Mouse (Mus musculus) lung, adult 2 months (tissue): ENCODE data around the gene Ikbkg. TPM values are rescaled to one million over a fixed set of nuclear protein-coding genes. Genes with fewer than 3 reads are reported as not detected.
"Not testable (repeated sequence)": the region's sequence is repeated elsewhere in the genome, so short reads cannot be mapped to it uniquely, and the experiment has no call there.

Experiments
- DNase-seq: peaks from one replicate; pipeline ENCODE4 v3.0.0; 2022
- H3K4me1 ChIP-seq: fragments of 200-500 bp; 2 replicates; pipeline ENCODE4 v1.6.1; 2011; ENCODE audit warnings: low read length; ENCODE audit not compliant: control insufficient read depth, insufficient read depth
- H3K4me3 ChIP-seq: fragments of 200-500 bp; replicated peaks from 2 replicates; pipeline ENCODE3; 2011; ENCODE audit warnings: low read depth, mild to moderate bottlenecking, control low read depth, low read length; ENCODE audit errors: extremely low read depth
- CTCF ChIP-seq: fragments of 200-500 bp; IDR thresholded peaks from 2 replicates; pipeline ENCODE4 v1.5.1; 2011; ENCODE audit warnings: mild to moderate bottlenecking, low read length, control low read depth; ENCODE audit not compliant: insufficient read depth
- POLR2A ChIP-seq: fragments of 200-500 bp; IDR thresholded peaks from 2 replicates; pipeline ENCODE4 v1.6.1; 2011; ENCODE audit warnings: low read depth, mild to moderate bottlenecking, control low read depth, low read length, borderline replicate concordance; ENCODE audit errors: extremely low read depth
- WGBS: fragments of 180-500 bp; shearing (Covaris S2); methylation state at CpG from one replicate; pipeline ENCODE4 v1.1.7; 2018; 5-methylcytosine and 5-hydroxymethylcytosine counted together
- polyA plus RNA-seq: library from polyadenylated mRNA; depleted of rRNA; stranded (reverse); fragments of >200 nt; gene quantifications from 2 replicates; pipeline ENCODE4 v1.2.3, GENCODE M21; 2012; rRNA removed

Ikbkg gene
- polyA plus RNA-seq, 1 experiment = 20.2 TPM

DNA sequence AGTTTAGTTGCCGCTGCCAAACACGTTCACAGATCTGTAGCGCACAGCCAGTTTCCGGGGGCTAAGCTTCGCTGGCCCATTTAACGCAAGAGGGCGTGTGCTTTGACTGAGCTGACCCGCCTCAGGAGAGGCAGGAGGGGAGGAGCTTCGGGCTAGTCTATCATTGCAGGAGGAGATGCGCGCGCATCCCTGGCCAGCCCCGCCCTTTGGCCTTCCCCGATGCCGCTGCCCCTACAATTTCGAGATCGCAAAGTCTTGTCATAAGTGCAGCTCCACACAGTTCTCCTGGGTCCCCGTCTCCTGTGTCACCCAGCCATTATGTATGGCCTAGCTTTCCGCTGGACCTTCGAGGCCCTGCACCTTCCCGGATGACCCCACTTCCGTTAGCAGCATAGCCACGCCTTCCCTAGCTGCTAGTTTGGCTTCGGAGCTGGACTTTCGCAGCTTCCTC lies 35.8 kb downstream of the Ikbkg start, which contains the start of gene G6pdx:
TSS of gene G6pdx (minus strand) at position 369 of the 451 bp plus-strand sequence.
- peak; percentile 83 for DNase-seq

GRCm38 (mm10) chrX:74429290-74429821 lies 36.3 kb downstream of the Ikbkg start:
- peak overlapping the region; percentile 94 for H3K4me3 ChIP-seq
- 37% methylated on average over 22 of the region's 22 CpGs for WGBS
- DNase-seq = peak; percentile 71
- H3K4me1 ChIP-seq = peaks cover 10% of the 10 kb centered on the region
- TF ChIP-seq POLR2A (peak; percentile 50; the same call in 1 of the 2 replicates), CTCF (no peak)

More for the DNA sequence above, 35.8 kb downstream of the Ikbkg start, which contains the start of gene G6pdx:
- WGBS = 31% methylated on average over 25 of the region's 25 CpGs
- TF ChIP-seq POLR2A (peak; percentile 78), CTCF (no peak)
- Histone ChIP-seq H3K4me1 (peaks cover 10% of the 10 kb centered on the region), H3K4me3 (peak within 1 kb of the TSS; percentile 94)

- 65% methylated on average over 4 of the region's 4 CpGs for WGBS
- Histone ChIP-seq H3K4me3 (no peak overlapping the region), H3K4me1 (no peaks in the 10 kb centered on the region)
- no peak for TF ChIP-seq POLR2A
- TF ChIP-seq CTCF = no peak
- no peak for DNase-seq
Measured at GRCm38 (mm10) chrX:74451157-74451912, 58.2 kb downstream of the Ikbkg start.

DNA sequence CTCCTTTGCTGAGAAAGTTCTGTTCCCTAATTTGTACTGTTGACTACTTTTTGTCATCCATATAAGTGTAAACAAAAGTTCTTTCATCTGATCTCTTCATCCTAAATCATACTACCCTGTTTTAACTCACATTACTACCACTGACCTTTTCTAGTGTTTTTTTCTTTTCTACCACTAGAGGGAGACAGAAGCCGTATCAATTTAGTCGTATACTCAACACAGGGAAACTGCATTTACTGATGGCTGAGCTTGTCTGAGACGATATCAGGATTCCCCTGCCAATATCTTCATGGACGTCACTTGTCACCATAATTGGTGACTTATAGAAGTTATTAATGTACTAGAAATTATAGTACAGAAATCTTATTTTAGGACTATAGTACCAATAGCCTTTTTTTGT lies 59.7 kb downstream of the Ikbkg start:
- no peak for DNase-seq
- Histone ChIP-seq H3K4me1 (no peaks in the 10 kb centered on the region), H3K4me3 (no peak overlapping the region)
- 11% methylated on average over 4 of the region's 4 CpGs for WGBS
- TF ChIP-seq CTCF (0 out of 2 replicates have a peak, but pooled peaks have one; percentile 2), POLR2A (no peak)

DNA sequence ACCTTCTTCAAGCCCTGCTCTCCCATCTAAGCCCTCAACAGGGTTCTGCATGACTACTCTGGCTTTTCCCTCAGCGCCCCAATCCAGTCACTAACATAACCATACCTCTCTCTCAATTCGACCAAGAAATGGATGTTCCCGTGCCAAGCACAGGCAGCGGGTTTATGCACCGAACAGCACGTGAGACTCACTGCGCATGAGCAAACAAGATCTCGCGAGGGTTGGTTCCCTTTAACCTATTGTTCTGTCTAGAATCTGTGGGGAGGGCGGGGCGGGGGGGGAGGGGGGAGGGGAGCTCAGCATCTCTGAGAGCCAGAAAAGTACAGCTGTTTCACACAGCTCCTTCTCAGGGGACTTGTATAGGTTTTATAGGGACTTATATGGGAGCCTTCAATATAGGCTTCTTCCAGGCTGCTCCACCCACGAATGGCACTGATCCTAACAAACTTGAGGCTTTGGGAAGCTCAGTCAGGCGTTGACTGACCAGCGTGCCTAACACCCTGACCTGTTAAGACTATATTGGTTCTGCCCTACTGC lies 88.3 kb downstream of the Ikbkg start, which contains the start of gene Gm6880:
TSS of gene Gm6880 (minus strand) at position 51 of the 537 bp plus-strand sequence.
- not testable (repeated sequence) for DNase-seq, H3K4me1 ChIP-seq, H3K4me3 ChIP-seq
- 70% methylated on average over 14 of the region's 14 CpGs for WGBS

DNA sequence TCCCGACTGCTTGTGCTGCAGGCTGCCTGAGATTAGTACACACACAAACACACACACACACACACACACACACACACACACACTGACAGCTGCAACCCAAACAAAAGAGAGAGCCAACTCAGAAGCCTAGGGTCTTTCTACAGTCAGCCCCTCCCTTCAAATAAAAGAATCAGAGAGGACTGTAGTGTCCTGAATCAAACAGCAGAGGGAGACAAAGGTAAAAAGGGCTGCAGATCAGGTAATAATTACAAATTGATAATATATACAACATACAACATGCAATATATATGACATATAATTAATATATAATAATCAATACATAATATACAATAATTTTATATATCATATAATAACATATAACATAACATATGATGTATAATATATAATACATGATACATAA lies 104.0 kb downstream of the Ikbkg start:
- TF ChIP-seq POLR2A (no peak), CTCF (no peak)
- no peaks in the 10 kb centered on the region for H3K4me1 ChIP-seq
- WGBS = 100% methylated on average over 1 of the region's 1 CpGs
- no peak for DNase-seq
- H3K4me3 ChIP-seq = no peak overlapping the region

Other genes with a start within 250 kb of the Ikbkg start
- not detected in 2 replicates for gene Tex28, start 225.5 kb upstream of the Ikbkg start, polyA plus RNA-seq
- not detected in 2 replicates for gene Tktl1, start 216.0 kb upstream of the Ikbkg start, polyA plus RNA-seq
- gene Flna, start 143.5 kb upstream of the Ikbkg start, polyA plus RNA-seq = 579 and 648 TPM in 2 replicates
- gene Emd, start 138.6 kb upstream of the Ikbkg start, polyA plus RNA-seq = 63.1 and 63.9 TPM in 2 replicates
- gene Rpl10, start 122.5 kb upstream of the Ikbkg start, polyA plus RNA-seq = 1,085 and 1,289 TPM in 2 replicates
- gene Taz, start 111.4 kb upstream of the Ikbkg start, polyA plus RNA-seq = 99.6 and 108 TPM in 2 replicates
- 26.1 and 38.3 TPM in 2 replicates for gene Dnase1l1, start 111.0 kb upstream of the Ikbkg start, polyA plus RNA-seq
- gene Atp6ap1, start 96.2 kb upstream of the Ikbkg start, polyA plus RNA-seq = 413 and 452 TPM in 2 replicates
- 143 and 212 TPM in 2 replicates for gene Gdi1, start 88.3 kb upstream of the Ikbkg start, polyA plus RNA-seq
- 11.1 and 12.9 TPM in 2 replicates for gene Fam50a, start 80.3 kb upstream of the Ikbkg start, polyA plus RNA-seq
- gene Plxna3, start 64.2 kb upstream of the Ikbkg start, polyA plus RNA-seq = 12.9 and 14.5 TPM in 2 replicates
- 31.8 and 42.1 TPM in 2 replicates for gene Lage3, start 39.7 kb upstream of the Ikbkg start, polyA plus RNA-seq
- gene Ubl4a, start 20.1 kb upstream of the Ikbkg start, polyA plus RNA-seq = 25.6 and 32.0 TPM in 2 replicates
- gene Slc10a3, start 19.9 kb upstream of the Ikbkg start, polyA plus RNA-seq = 20.3 and 23.5 TPM in 2 replicates
- gene Fam3a, start within 50 bp of the Ikbkg start, polyA plus RNA-seq = 50.9 and 53.3 TPM in 2 replicates
- gene G6pdx, start 35.9 kb downstream of the Ikbkg start, polyA plus RNA-seq = 26.4 and 49.2 TPM in 2 replicates
- not detected in 2 replicates for gene Gm6880, start 88.1 kb downstream of the Ikbkg start, polyA plus RNA-seq
- not detected in 2 replicates for gene Olfr1326-ps1, start 181.6 kb downstream of the Ikbkg start, polyA plus RNA-seq
- not detected in 2 replicates for gene Olfr1325, start 199.4 kb downstream of the Ikbkg start, polyA plus RNA-seq